Mouse (Mus musculus) monocyte, adult 2 months (primary cell): Measurements from ENCODE around the gene Ttll12.

Source experiments
- DNase-seq, 2 experiments: peaks; one replicate each; pipeline ENCODE4 v3.0.0; 2022; ENCODE audit warnings: low spot score in 2 of 2, low read depth in 1 of 2

Ttll12 gene

DNA sequence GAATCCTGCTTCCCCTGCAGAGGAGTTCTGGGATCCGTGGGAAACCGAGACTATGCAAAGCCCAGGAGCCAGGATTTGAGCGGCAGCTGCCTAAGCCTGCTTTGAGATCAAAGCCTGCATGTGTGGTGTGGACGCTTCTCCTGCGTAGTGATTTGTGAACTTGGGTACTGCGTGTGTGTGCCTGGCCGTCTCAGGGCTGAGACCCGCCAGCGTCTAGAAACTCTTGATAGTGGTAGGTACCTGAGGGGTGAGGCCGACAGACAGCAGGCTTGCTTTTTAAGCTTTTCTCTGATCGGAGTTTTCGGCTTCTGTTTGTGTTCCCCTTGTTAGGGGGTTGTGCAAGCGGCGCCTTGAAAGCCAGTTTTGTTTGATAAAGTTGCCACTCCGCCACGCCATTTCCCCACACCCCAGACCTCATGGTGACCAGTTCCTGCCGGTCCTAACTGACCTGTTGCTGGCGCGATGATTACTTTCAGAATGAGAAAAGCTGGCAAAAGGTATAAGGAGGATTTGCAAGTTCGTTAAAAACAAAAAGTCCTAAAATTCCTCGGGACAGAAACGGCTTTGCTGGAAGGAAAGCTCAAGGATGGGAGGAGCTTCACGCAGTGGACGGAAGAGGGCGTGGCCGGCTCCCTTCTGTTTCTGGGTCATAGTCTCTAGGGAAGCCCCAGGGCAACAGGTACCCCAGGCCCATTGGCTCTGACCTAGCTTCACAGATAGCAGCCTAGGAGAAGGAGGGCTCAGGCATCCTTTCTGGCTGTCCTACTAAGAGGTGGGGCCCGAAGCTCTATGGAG lies 30.9 kb downstream of the Ttll12 start:
- DNase-seq = peak in 1 of 2 experiments; percentile 19

DNA sequence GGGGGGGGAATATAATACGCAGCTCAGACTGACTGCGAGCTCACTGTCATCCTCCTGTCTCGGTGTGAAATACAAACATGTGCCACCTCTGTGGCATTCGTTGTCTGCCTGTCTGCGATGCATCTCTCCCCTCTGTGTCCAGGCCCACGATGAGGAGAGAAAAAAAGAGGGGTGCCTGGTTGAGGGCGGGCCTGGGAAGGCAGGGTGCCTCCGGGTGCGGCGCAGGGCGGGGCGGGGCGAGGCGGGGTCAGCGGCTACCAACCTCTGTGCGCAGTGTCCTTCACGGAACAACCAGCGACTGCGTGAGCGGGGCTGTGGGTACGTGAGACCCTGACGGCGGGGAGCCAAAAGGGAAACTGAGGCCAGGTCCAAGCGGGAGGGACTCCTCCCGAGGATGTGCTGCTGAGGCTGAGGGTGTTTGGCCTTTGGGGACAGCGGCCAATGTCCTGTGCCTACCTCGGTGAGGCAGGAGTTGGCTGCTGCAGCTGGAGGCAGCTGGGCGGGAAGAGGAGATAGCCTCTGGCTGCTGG lies 31.6 kb downstream of the Ttll12 start, which contains the start of the genes Tspo and Mcat:
Tspo (plus strand) TSS at position 266 of the 530 bp plus-strand sequence.
Mcat (minus strand) TSS at position 461 of the 530 bp plus-strand sequence.
- DNase-seq = peak in 1 of 2 experiments; percentile 22

DNA sequence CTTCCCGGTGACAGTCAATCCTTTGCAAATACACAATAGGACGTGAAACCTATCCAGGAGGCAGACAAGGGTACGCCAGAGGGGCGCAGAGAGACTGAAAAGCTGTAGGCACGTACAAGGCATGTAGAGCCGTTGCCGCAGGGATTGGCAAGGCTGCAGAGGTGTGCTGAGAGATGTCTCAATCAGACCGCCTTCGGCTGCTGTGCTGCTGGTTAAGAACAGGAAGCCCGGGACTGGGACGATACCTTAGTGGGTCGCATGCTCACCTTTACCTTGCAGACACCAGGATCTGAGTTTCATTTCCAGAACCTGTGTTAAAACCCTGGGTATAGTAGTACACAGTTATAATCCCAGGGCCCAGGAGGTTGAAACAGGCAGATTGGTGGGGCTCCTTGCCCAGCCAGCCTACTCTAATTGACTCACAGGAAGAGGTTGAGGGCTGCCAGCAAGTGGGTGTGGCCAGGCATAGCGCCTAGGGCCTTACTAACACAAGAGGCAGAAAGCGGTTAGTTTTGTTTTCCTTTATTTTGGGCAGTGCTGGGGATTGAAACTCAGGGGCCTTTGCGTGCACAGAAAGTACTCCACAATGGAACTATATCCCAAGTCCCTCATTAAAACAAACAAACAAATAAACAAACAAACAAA lies 32.2 kb downstream of the Ttll12 start:
- peak; percentile 30 to 34 for DNase-seq

DNA sequence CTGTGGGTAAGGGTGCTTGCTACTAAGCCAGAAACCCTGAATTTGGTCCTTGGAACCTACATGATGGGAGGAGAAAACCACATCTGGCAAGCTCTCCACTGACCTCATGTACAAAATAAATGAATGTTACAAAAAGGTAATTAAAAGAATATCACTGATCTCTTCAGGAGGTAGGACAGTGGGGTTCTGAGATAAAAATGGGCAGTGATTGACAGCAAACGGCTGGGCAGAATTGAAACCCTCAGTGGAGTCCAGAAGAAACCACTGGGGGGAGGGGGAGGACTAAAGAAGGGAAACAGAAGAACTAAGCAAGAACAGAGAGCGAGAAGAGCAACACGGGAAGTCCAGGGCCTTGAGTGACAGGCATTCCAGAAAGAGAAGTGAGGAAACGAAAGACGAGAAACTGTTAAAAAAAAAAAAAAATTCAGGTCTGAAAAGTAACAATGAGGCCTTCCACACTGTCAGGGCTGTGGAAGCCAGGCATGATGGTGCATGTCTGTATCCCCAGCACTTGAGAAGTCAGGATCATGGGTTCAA lies 33.9 kb downstream of the Ttll12 start:
- DNase-seq = no peak

DNA sequence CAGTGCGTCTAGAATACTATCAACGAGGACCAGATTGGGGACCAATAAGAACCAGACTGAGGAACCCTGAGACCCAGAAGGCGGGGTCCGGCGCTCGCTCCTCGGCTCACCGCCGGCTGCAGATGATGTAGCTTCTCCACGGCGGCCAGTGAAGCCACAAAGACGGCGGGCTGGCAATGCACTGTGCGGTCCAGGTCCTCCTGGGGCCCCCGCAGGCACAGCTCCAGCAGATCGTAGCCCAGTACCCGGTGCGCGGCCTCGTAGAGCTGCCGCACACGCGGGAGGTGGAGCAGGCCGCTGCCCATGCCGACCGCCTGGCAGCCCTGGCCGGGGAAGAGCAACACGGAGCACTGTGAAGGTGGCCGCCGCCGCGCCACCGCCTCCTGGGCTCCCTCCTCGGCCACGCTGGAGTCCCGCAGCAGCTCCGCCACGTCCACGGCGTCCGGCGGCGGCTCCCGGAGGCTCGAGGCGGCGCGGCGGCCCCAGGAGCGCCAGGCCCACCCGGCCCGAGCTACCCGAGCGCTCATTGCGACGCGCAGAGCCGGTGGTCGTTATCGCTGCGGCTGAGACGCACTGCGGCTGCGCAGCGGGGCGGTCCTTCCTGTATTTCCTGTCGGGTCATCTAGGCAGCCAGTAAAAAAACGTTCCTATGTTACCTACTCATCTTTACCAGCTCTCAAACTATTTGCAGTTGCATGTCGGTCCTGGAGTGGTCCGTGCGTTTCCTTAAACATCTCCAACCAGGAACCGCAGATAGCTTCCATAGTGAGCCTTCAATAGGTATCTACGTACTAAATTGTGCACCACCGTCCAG lies 39.6 kb downstream of the Ttll12 start:
- peak; percentile 34 to 64 for DNase-seq

DNA sequence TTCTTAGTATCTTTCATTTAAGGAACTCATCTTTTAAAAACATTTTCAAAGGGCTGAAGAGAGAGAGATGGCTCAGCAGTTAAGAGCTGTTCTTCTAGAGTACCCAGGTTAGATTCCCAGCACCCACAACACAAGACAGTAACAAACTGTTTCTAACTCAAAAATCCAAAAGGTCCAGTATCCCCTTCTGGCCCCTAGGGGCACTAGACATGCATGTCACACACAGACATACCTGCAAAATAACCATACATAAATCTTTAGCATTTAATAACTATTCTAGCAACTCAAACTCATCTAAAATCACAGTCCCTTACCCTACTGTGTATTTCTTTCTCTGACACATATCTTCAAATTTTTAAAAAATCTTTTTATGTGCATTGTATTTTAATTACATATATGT lies 41.1 kb downstream of the Ttll12 start:
- DNase-seq = no peak

DNA sequence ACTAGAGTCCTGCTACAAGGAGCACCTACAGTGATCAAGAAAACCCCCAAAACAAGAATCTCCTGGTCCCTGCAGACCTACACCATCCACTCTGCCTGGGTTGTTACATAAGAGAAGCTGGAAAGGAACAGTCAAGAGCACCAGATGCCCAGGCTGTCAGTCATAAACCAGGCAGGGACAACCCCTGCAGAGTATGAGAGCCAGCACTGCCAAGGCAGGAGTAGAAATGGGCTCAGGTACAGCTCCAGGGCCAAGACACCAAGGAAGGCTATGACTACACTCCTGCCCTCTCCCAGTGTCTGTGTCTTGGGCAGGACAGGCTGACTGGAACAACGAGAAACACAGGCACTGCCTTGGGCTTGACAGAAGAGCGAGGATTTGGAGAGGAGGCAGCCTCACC lies 44.8 kb downstream of the Ttll12 start:
- no peak for DNase-seq

DNA sequence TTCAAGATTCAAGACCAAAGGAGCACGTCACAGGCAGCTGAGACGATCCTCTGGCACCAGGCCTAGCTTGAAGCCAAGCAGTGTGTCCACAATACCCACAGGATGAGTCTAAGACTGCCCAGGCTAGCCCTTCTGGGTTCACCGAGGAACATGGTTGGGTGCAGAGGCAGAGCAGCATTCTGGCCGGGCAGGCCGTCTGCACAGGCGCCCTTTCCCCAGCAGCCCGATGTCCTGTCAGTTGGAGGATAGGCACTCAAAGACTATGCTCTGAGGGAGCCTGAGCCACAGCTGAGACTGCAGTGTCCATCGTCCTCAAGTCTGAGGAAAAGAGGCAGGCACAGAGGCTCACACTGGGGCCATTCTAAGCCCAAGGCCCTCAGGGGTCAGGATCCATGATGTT lies 47.8 kb downstream of the Ttll12 start:
- no peak for DNase-seq

DNA sequence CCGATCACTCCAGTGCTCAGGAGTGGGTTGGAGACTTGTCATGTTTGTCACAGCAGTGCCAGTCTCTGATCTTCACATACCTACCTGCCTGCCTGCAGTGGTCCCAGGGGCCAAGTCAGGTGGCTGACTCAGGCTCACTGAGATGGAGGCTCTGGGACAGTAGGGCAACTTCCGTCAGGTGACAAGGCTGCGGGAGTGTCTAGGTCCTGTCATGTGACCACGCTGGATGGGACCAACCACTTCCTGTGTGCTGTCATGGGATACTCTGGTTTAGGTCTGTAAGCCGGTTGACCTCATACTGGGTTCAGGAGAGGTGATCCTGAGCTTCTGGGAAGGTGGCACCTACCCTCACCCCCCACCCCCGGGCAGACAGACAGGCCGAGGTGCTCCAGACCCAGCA lies 48.9 kb downstream of the Ttll12 start:
- no peak for DNase-seq

DNA sequence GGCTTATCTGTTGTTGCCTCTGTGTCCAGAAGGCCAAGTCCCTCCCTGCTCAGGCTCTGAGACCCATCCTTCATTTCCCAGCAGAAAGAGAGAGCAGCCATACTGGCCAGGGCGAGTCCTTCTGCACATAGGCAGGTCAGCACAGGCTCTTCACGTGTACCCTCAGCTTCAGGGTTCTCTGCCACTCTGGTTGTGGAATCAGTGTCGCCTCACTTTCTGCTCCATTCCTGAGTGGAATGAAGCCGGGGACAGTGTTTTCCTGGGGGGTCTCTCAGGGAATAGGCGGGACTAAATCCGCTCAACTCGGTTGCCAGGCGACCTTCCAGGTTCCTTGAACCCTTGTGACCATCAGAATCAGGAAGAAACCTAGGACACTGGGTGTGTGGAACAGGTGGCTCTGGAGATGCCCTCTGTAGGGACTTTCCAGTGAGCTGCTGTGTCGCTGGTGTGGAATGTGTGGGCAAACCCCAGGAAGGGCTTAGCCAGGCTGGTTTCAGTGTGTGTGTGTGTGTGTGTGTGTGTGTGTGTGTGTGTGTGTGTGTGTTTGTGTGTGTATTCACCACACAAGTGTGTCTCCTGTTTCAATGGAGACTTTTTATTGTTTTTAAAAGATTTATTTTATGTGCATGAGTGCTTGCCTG lies 53.2 kb downstream of the Ttll12 start:
- DNase-seq = no peak

DNA sequence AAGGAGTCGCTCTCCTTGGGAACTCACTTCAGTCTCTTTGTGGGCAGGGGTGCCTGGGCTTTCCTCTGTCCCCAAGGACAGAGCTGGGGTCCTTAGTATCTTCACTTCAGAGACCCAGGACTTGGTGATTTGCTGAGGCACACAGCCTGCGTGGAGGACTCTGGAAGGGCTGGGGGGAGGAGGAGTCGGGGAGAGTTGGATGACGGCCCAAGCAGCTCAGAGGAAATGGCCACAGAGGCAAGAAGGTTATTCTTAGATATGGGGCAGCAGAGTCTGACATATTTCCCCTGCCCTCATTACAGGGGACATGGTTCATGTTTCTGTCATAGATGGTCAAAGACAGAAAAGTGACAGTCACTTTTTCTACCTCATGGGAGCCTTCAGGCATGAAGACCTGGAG lies 55.1 kb downstream of the Ttll12 start:
- DNase-seq = no peak

DNA sequence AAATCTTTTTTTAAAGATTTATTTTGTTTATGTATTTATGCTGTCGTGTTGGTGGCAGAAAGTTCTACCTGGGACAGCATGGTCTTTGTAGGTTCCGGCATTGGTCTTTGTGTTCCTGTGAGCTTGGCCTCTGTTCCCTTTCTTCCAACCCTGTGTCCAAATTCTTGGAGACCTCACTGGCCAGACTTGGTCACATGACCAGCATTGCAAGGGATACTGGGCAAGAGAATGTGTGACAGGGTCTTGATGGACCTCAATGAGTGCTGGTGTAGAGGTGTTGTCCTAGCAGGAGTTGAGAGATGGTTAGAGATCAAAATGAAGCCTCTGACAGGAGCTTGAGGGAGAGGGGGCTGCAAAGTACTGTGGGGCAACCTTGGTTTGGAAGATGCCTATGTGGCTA lies 56.1 kb downstream of the Ttll12 start:
- DNase-seq = no peak

DNA sequence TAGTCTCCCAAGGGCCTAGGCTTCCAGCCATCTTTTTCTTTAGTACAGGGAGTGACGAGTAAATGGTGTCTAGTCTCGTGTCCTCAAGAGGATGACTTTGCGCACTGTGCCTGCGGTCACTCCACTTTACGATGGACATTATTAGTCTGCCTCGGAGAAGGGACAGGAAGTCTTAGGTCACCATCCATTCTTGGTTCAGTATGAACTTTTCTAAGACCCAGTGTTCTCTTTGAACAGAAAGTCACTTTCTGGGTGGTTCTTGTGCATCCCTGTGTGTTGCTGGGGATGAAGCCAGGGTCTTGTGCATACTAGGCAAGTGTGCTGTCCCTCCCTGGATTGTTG lies 59.1 kb downstream of the Ttll12 start:
- no peak for DNase-seq

DNA sequence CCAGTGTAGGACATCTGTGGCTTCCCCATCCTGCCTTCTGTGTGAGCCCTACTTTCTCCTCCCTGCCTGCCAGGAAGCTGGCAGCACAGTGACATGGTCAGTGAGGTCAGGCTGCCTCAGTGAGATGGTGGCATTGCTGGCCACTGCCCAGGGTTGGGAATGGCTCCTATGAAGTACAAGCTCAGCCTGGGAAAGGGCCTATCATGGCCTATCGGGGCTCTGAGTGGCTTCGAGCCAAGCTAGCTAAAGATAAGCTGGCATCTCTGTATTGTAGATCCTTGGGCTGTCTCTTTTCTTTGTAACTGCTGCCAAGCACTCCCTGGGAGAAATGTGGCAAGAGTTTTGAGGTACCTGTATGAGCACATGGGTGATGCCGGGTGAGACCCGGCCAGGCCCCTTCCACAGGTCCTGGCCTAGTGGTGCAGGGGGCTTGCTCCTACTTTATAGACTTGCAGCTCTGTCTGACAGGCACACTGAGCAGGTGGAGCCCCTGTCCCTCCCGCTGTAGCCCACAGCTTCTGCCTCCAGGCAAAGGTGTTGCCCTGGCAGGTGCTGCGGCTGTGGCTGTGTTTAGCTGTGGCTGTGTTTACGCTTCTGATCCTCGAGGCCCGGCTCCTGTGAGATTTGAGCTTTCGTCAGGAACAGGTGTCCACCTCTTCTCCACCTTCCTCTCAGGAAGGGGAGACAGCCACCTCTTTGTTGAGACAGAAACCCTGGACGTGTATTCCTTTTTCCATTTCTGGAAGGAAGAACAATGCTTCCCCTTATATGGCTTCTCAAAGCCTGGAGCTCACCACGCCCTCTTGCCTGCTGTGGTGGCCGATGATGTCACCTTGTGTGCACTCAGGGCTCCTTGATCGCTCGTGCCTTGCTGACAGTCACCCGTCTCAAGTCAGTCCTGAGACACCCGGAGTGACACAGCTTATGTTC lies 59.7 kb downstream of the Ttll12 start:
- no peak for DNase-seq

DNA sequence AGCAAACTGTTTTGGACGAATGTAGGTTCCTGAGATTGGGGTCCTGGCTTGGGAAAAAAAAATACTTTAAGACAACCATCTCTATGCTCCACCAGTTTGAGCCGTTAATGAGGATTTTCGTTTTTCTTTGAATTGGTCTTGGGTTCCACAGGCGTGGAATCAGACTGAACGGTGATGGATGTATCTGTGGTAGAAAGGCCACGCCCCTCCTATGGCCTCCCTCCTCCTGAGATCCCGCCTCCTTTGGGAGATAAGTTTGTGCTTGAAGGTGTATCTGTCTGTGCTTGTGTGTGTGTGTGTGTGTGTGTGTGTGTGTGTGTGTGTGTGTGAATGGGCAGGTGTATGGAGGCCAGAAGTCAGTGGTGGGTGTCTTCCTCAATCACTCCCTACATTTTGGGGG lies 62.4 kb downstream of the Ttll12 start:
- no peak for DNase-seq

DNA sequence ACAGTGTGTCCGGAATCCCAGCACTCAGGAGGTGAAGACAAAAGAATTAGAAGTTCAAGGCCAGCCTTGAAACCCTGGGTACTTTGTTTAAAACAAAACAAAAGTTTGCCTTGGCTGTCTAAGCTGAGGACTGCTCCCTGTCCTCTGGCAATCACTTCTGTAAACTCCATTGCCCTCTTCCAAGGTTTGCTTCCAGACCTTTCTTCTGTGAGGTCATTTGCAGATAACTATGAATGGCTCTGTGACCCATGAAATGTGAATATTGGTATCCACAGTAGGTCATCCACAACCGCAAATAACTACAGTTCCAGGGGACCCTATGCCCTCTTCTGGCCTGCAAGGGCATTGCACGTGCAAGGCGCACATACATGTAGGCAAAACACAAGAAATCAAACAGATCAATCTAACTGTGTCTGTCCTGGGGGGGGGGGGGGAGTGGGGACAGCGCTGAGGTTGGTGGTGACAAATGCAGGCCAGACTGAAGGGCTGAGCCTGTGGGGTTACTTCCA lies 62.9 kb downstream of the Ttll12 start:
- no peak for DNase-seq

DNA sequence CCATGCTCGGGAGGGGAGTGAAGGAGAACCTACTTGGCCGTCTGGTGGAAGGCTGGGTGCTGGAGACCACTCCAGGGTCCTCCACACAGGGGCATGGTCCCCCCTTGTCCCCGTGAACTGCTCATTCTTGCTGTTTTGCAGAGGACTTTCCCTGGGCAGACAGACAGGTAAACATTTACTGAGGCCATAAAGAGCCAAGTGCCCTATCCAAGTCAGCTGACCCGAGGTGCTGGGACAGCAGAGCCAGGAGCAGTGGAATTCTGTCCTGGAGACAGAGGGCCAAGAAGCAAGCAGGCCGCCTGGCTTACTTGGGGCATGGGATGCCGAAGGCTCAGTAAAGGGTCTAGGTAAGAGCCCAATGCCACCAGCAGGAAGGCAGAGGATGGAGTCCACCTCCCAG lies 64.3 kb downstream of the Ttll12 start:
- no peak for DNase-seq

DNA sequence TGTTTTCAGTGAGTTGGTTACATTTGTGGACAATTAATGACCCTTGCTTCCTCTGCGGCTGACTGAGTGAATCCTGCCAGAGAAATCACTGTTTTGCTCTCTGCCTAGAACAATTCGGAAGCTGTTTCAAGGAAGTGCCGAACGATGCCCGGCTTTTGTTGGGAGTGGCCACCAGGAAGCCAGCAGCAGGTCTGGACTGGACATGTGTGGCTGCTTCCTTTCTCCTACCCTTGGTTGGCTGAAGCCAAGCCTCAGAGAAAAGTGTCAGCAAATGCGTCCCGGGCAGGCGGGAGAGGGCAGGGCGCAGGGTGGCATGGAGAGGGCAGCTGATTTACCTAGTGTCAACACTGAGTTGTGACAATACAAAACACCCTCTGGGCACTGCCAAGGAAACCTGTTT lies 64.7 kb downstream of the Ttll12 start:
- DNase-seq = no peak

DNA sequence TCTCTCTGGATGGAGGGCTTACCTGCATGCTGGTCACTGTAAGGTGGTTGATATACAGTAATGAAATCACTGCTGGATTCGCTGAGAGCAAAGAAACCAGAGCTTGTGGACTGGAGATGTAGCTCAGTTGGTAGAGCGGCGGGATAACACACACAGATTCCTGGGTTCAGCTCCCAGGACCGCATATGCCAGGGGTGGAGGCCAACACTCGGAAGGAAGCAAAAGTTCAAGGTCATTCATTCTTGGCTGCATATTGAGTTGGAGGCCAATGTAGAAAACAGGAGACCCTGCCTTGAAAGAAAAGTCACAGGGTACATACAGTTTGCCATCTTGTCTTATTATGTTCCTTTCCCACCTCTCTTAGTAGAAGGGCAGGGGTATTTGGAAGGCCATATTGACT lies 65.2 kb downstream of the Ttll12 start:
- no peak for DNase-seq

DNA sequence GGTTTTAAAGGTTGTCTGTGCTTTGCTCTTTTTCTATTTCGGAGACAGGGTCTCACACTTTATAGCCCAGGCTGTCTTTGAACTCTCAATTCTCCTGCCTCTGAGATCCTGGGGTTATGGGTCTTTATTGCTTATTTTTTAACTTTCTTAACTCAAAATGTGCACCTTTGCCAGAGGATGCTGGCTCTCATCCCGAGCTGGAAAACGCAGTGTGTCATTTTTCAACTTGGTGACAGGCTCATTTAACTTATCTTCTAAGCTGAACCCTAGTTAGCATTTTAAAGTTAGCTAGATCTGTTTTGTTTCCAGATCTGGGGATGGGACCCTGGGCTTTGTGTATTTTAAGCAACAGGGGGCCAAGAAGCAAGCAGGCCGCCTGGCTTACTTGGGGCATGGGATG lies 66.1 kb downstream of the Ttll12 start:
- DNase-seq = no peak
